Mouse (Mus musculus) left cerebral cortex, adult 2 months (tissue): Measurements from ENCODE around the gene Klk1b5. TPM values are rescaled to one million over a fixed set of nuclear protein-coding genes. Genes with fewer than 3 reads are reported as not detected.
"Not testable (repeated sequence)": the region's sequence is repeated elsewhere in the genome, so short reads cannot be mapped to it uniquely, and the experiment has no call there.

ENCODE experiments used
- DNase-seq, 2 experiments: peaks; one replicate each; pipeline ENCODE4 v3.0.0; 2021 to 2022; ENCODE audit warnings: low spot score in 2 of 2, mixed read lengths in 1 of 2; ENCODE audit errors: extremely low spot score in 1 of 2
- H3K27ac ChIP-seq: fragments of 200-600 bp; 2 replicates; pipeline ENCODE4 v1.8.1; 2022
- H3K4me3 ChIP-seq: fragments of 200-600 bp; 2 replicates; pipeline ENCODE4 v1.8.1; 2022
- CTCF ChIP-seq: fragments of 200-600 bp; IDR thresholded peaks from 2 replicates; pipeline ENCODE4 v1.8.1; 2022; ENCODE audit warnings: antibody characterized with exemption, mild to moderate bottlenecking, moderate library complexity
- intact Hi-C: fragments of 180-260 bp; cut with DNase I; formaldehyde crosslinking; loops from one replicate; pipeline ENCODE4 v1.15.1; 2025
- total RNA-seq, 2 experiments: library from RNA; stranded (reverse); gene quantifications; 2 replicates each; pipeline ENCODE4 v1.2.3; 2021

Klk1b5 gene
- total RNA-seq, 2 experiments from 2014 or later = not detected

DNA sequence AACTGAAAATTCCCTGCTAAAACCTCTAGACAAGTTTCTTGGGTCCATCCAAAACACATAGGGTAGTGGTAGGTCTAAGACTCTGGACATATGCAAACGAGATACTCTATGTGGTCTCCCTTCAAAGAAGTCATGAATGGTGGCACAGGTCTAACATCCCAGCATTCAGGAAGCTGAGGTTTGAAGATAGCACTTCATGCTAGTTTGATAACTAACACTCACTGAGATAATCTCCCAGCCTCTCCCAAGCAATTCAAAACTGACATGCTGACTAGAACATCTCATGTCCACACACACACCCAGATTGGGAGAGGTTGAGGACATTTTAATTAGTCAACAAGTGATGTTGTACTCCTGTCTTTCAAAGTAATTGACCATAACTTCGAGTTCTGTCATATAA is 24.2 kb downstream of the Klk1b5 start:
- Histone ChIP-seq H3K4me3 (no peak overlapping the region), H3K27ac (no peak overlapping the region)
- no peak for DNase-seq
- TF ChIP-seq CTCF = no peak
- intact Hi-C loops = no loop called here

GRCm38 (mm10) chr7:44240712-44241111 is 25.0 kb downstream of the Klk1b5 start:
- intact Hi-C loops = no loop called here
- H3K27ac ChIP-seq = no peak overlapping the region
- TF ChIP-seq CTCF = no peak

DNA sequence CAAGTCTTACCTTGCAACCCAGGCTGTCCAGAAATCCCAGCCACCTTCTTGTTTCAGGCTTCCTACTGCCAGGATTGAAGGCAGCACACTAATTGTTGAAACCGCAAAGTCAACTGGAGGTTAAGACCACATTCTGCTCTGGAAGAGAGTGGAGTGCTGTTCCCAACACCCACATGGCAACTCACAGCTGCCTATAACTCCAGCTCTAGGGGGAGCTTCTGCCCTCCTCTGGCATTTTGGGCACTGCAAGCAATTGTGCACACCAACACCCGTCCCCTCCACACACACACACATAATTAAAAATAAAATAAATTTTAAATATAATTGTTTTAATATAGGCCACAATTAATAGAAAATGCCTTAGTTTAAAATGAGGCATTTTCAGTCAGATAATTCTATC is 25.4 kb downstream of the Klk1b5 start:
- peak; percentile 31 for TF ChIP-seq CTCF
- Histone ChIP-seq H3K4me3 (no peak overlapping the region), H3K27ac (no peak overlapping the region)
- intact Hi-C loops = no loop called here
- DNase-seq = no peak

More at GRCm38 (mm10) chr7:44240712-44241111, 25.0 kb downstream of the Klk1b5 start:
- DNase-seq = no peak
- H3K4me3 ChIP-seq = no peak overlapping the region

DNA sequence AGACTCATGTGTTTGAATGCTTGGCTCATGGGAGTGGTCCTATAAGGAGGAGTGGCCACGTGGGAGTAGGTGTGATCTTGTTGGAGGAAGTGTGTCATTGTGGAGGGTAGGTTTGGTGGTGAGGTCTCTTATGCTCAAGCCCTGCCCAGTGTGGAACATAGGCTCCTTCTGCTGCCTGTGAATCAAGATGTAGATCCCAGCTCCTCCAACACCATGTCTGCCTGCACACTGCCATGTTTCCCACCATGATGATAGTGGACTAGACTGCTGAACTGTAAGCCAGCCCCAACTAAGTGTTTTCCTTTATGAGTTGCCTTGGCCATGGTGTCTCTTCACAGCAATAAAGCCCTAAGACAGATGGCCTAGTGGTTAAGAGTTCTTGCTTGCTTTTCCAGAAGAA is 28.3 kb downstream of the Klk1b5 start:
- intact Hi-C loops = no loop called here
- Histone ChIP-seq H3K4me3 (no peak overlapping the region), H3K27ac (no peak overlapping the region)
- TF ChIP-seq CTCF = no peak
- DNase-seq = no peak

DNA sequence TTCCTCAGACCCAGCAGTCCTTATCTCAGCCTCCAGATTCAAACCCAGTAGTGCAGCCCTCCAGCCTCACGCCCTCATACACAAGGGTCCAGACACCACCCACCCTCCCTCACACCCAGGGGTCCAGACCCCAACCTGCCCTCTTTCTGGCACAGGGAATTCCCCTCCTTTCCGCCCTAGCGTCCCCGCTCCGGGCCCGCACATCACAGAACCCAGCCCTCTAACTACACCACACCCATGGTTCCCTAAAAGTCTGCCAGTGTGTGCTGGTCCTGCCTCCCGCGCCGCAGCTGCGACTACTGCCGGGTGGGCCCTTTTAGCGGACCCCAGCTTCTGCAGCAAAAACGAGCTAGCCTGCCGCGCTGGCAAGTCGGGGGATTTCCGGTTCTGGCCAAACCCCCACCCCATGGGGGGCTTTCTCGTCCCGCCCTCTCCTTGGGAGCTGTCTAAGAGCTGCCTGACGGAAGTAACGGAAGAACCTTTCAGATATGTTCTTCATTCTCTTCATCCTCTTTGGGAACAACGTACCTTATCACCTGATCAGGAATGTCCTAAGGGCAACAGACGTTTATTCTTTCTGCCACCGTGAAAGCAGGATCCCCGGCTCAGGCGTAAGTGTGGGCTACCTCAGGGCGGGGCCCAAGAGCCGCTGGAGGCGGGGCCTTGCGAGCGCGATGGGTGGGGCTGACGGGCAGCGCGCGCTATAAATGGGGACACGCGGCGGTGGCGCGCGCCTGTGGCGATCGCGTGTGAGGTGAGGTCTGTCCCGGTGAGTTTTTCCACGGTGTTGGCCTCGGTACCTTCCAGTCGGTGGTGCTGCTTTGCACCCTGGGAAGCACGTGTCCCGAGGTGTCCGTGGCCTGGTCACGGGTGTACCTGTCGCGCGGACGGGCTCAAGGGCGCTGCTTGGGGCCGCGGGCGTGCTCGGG is 30.6 kb downstream of the Klk1b5 start, which contains the start of the genes 1700028J19Rik and 2410002F23Rik:
Gene 1700028J19Rik, minus strand, starts transcription at position 641 of the 929 bp plus-strand sequence.
Gene 2410002F23Rik, plus strand, starts transcription at position 668 of the 929 bp plus-strand sequence.
- intact Hi-C loops = no loop called here
- peak; percentile 90 for DNase-seq
- H3K4me3 ChIP-seq = peak within 1 kb of the TSS; percentile 71
- TF ChIP-seq CTCF = no peak; the same call in 1 of the 2 replicates
- H3K27ac ChIP-seq = peak within 1 kb of the TSS; percentile 96

DNA sequence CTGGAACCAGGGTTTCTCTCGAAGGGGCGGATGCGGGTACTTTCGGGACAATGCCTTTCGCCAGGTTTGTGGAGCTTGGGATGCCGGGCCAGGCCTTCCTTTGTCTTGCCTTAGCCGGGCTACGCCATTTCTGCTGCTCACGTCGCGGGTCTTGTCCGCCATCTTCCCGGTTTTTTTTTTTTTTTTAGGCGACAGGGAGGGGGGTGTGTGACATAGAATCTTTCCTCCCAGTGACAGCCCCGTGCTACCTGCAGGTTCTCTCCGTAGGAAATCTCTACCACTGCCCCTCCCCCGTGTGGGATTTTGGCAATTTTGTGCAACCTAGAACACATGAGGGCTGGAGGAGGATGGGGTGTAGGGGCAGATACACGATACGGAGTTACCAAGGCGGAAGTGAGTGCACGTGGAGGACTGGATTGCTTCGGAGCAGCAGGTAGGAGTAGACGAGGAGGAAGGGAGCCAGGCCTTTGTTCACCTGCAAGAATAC is 31.3 kb downstream of the Klk1b5 start:
- peak overlapping the region; percentile 96 for H3K27ac ChIP-seq
- H3K4me3 ChIP-seq = peak overlapping the region; percentile 71
- intact Hi-C loops = no loop called here
- TF ChIP-seq CTCF = no peak
- peak in 1 of 2 experiments; percentile 52 for DNase-seq

DNA sequence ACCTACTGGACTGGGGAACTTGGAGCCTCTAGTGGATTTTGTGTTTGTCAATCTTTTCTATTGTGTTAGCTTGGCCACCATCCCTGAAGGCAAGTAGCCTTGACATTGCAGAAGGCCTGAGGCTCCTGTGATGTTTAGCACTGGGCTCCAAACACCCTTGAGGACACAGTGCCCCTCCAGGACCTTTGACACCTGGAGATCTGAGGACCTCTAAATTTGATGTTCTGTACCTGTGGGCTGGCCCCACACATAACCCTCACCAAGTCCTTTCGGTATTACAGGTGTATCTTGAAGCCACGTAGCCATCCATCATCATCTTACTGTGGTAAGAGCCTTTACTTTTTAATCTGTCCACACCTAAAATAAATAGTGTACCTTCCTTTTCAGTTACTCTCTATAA is 32.2 kb downstream of the Klk1b5 start:
- intact Hi-C loops = no loop called here
- no peak for TF ChIP-seq CTCF
- Histone ChIP-seq H3K4me3 (no peak overlapping the region), H3K27ac (no peak overlapping the region)
- DNase-seq = no peak

GRCm38 (mm10) chr7:44249248-44249647 is 33.5 kb downstream of the Klk1b5 start:
- no peak for DNase-seq
- intact Hi-C loops = no loop called here
- Histone ChIP-seq H3K4me3 (no peak overlapping the region), H3K27ac (no peak overlapping the region)
- no peak for TF ChIP-seq CTCF

DNA sequence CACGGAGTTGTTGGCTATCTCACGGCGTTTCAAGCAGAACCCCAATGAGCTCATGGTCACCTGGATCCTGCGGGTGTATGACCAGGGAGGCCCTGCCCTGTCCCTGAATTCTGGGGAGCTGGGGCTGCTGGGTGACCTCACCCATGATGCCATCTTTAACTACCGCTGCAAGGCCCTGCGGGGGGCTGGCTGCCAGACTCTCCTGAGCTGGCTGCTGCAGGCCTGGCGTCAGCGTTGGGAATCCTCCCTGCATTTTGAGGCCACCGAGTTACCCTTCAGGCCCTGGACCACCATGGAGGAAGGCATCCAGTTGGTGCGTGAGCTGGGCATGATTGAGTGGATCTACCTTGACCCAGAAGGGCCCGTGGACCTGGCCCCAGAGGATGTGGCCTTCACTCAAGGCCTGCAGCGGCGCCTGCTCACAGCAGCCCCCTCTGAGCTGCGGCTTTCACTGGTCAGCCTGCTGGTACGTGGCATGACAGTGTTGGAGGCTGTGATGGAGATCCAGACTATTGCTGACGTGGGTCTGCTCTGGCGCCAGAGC is 35.1 kb downstream of the Klk1b5 start:
- H3K4me3 ChIP-seq, H3K27ac ChIP-seq, DNase-seq, intact Hi-C loops: not testable (repeated sequence)

DNA sequence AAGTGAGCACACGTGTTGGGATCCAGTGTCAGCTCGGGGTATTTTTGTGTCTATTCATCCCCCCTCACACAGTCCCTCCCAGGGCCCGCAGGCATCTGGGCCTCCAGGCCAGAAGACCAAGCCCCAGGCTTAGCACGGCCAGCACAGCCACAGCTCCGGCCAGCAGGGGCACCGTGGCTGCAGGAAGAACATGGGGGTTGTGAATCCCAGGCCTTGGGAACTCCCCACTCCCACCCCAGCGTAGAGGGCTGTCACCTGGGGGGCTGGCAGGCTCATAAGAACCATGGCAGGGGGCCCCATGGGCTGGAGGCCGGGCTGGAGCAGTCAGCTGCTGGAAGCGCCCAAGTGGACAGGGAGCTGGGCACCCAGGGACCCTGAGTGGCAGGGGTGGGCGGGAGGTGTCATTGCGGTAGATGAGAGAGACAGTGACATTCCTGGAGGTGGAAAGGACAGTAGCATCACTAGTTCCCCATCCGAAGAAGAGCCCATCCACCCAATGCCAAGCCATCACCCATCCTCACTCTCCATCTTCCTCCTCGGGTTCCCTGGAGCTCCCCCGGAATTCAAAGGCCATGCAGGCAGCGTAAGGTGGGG is 37.4 kb downstream of the Klk1b5 start:
- Histone ChIP-seq H3K4me3 (no peak overlapping the region), H3K27ac (no peak overlapping the region)
- intact Hi-C loops = no loop called here
- TF ChIP-seq CTCF = no peak
- DNase-seq = no peak

DNA sequence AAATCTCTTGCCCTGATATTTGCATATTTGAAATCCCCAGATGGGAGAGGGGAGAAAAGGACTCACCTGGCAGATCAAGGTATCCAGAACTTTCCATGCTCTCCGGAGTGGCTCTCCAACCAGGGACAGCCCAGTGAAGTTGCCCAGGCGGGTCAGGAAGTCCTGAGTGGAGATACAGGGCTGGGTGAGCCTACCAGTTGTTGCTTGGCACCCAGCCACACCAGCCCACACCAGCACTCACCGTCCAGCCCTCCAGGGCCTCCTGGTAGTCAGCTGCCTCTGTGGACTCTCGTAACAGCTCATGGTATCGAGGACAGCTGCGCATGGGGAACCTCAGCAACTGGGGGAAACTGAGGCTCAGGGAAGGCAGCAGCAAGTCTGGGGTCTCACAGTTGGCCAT is 39.2 kb downstream of the Klk1b5 start:
- intact Hi-C loops = no loop called here
- Histone ChIP-seq H3K4me3 (no peak overlapping the region), H3K27ac (no peak overlapping the region)
- no peak for TF ChIP-seq CTCF
- DNase-seq = no peak

- no peak for DNase-seq
- TF ChIP-seq CTCF = no peak
- H3K27ac ChIP-seq = no peak within 1 kb of the TSS
- H3K4me3 ChIP-seq = no peak within 1 kb of the TSS
- intact Hi-C loops = no loop called here
These were observed 41.5 kb downstream of the Klk1b5 start, which contains the start of gene Acp4 for GRCm38 (mm10) chr7:44257278-44257677. TSS of gene Acp4 (minus strand) at chr7:44257378.
